Mouse (Mus musculus) gastrocnemius, adult 18-20 months (tissue): ENCODE measurements around the gene Stk17b. TPM values are rescaled to one million over a fixed set of nuclear protein-coding genes. Genes with fewer than 3 reads are reported as not detected.
"Not testable (repeated sequence)": the region's sequence is repeated elsewhere in the genome, so short reads cannot be mapped to it uniquely, and the experiment has no call there.

Experiments
- DNase-seq: peaks from one replicate; pipeline ENCODE4 v3.0.0; 2021; ENCODE audit warnings: low spot score
- total RNA-seq, 2 experiments: library from RNA; stranded (reverse); gene quantifications; 2 replicates each; pipeline ENCODE4 v1.2.3; 2021

Stk17b gene
- total RNA-seq, 2 experiments from 2014 or later, result 4.8 to 4.9 TPM

GRCm38 (mm10) chr1:53782956-53783355 lies 2.1 kb downstream of the Stk17b start:
- no peak for DNase-seq

GRCm38 (mm10) chr1:53782079-53782478 lies 2.9 kb downstream of the Stk17b start:
- DNase-seq, result no peak

DNA sequence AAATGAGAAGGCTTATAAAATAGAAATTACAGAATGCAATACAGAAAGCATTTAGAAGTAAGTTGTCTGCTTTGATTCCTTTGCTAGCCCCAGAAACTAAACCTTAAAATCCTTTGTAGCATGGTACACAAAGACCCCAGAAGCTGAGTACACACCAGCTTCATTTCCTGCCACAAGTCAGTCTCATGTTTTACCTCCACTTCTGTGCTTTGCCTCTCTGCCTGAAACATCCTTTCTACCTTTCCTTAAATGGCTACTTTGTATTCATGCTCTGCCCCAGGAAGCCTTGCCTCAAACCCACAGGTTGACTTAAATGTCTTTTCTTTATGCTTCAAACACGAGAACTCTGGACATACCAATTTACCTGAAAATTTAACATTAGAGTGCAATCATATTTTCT lies 3.7 kb downstream of the Stk17b start:
- DNase-seq, result no peak

GRCm38 (mm10) chr1:53776176-53776905 lies 8.7 kb downstream of the Stk17b start:
- DNase-seq, result no peak

DNA sequence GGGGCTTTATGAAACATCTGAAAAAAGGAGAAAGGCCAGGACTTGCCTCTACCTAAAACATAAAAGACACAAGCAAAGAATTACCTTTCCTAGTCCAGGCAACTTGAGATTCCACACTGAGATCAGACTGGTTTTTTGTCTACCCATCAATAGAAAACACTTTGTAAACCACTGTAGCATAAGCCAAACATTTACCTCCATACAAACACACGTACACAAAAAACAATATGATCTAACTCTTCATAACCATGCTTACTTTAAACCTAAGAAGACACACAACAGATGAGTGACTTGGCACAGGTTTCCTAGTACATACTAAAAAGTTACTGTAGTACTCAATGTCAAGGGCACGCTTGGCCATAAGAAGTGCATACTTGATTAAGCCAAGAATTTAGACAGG lies 9.5 kb downstream of the Stk17b start:
- DNase-seq, result no peak

- no peak for DNase-seq
These were observed 10.0 kb downstream of the Stk17b start for GRCm38 (mm10) chr1:53775036-53775435.

- no peak for DNase-seq
These were observed 10.5 kb downstream of the Stk17b start for GRCm38 (mm10) chr1:53774571-53774970.

GRCm38 (mm10) chr1:53773994-53774393 lies 11.0 kb downstream of the Stk17b start:
- DNase-seq, result no peak

GRCm38 (mm10) chr1:53772967-53773366 lies 12.1 kb downstream of the Stk17b start:
- no peak for DNase-seq

DNA sequence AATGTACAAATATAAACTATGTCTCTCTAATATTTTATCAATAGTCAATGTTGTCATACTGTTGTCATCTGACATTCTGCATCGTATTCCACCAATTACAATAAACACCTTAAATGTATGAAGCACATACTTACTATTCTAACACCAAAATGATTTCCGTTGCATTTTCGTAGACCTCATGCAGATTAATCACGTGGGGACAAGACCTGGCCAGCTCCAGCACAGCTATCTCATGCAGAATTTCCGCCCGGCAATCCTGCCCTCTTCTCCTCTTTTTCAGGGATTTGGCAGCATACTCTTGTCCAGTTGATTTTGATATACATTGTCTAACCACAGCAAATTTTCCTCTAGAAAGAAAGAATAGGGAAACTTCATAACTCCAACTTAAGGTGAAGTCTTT lies 13.5 kb downstream of the Stk17b start:
- DNase-seq, result no peak

- DNase-seq, result no peak
These were observed 18.9 kb downstream of the Stk17b start for GRCm38 (mm10) chr1:53766112-53766511.

- no peak for DNase-seq
These were observed 27.7 kb downstream of the Stk17b start for GRCm38 (mm10) chr1:53757316-53757715.

- DNase-seq, result not testable (repeated sequence)
These were observed 31.5 kb downstream of the Stk17b start for GRCm38 (mm10) chr1:53753501-53753900.

- no peak for DNase-seq
These were observed 33.9 kb downstream of the Stk17b start for GRCm38 (mm10) chr1:53751144-53751543.

GRCm38 (mm10) chr1:53750697-53751096 lies 34.3 kb downstream of the Stk17b start:
- not testable (repeated sequence) for DNase-seq

GRCm38 (mm10) chr1:53749881-53750385 lies 35.1 kb downstream of the Stk17b start:
- not testable (repeated sequence) for DNase-seq

DNA sequence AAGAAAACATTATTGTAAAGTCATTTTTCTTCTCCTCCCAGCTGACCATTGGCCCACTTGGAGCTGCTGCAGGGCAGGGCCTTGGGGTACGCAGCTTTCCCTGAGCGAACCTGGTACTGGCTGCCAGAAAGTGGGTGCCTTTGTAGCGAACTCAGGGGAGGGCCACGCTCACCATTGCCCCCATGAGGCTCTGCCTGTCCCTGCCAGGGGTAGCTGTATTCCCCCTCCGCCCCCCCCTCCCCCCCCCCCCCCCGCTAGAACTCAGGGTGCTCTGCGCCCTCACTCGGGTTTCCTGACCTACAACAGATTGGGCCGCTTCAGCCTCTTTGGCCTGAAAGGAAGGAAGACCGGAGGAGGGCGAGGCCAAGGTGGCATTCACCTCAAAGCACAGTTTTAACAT lies 36.5 kb downstream of the Stk17b start:
- no peak for DNase-seq

DNA sequence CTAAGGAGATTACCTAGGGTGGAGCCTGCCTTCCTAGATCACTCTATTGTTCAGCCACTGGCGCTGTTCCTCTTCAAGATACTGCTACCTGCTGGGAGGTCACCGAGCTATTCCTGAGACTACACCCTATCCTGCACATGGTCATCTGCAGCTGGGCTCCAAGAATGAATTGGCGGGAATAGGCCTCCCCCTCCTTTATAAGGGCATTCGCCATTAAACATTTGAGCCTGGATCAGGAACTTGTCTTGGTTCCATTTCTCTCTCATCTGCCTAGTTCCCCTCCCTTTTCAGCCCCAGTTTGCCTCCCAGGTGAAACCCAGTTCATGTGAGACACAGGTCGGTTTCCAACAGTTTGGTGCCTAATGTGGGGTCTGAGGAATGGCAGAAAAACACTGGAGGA lies 39.0 kb downstream of the Stk17b start:
- DNase-seq, result no peak

DNA sequence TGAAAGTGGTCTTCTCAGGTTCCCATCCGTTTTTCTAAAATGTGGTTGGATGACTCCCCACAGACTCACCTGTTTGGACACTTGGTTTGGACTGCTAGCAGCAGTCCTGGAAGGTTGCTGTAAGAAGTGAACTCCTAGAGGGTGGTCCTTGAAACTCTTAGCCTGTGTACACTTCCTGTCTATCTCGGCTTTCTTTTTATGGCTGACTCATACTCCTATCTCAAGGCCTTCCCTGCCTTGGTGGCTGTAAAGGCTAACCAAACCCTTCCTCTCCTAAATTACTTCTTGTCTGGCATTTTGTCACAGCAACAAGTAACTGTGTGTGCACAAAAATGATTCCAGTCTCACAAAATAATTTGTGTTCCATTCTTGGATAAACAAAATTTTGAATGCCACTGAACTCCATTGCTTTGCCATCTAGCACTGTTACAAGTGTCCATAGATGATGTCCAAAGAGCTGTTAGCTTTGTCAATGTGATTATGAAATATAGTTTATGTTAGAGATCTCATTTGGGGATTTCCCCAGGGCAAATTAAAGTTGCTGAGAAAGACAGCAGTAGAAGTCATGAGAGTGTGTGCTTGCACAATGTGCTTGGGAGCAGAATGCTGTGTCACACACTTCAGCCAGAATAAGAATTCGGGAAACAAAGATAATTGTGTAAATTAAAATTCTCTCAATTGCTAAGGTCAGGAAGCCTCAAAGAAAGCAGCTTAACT lies 43.1 kb downstream of the Stk17b start:
- no peak for DNase-seq

DNA sequence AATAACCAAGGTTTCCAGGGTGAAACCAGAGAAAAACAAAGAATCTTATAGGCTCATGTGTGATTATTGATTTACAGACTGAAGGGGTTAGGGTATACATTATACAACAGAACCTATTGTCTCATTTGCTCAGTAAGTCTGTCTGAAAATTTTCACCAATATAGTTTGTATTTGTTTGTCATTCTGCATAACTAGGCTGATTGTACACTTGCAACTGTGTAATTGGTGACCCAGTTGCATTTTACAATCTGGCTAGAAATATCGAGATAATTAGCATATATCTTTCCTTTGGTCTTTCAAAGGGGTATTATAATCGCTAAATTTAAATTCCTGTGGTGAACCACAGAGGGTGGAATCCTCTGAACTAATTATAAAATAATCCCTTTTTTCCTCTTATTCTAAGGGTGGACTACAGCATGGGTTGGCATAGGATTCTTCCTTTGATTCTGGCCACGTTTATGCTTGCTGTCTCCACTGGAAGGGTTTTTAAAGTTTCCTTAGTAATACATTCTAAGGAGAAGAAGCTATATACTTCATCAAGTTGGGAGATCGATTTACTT lies 44.2 kb downstream of the Stk17b start:
- no peak for DNase-seq

GRCm38 (mm10) chr1:53740077-53740776 lies 44.8 kb downstream of the Stk17b start:
- DNase-seq, result not testable (repeated sequence)

DNA sequence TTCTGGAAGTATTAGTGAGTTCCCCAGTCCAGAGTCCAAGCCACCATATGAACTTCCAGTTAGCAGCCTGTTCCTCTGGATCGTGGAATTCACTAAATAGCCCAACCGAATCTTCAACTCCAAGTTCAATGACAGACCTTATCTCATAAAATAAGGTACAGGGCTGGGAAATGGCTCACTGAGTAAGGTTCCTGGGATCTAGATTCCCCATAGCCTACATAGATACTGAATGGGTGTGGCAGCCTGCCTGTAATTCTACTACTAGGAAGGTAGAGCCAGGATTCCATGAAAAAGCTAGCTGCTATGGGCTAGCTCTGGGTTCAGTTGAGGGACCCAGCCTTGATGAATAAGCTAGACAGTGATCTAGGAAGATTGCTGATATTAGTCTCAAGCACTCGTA lies 48.4 kb downstream of the Stk17b start:
- DNase-seq, result no peak
